Mouse (Mus musculus): ENCODE measurements at regions not wholly inside any gene's neighbourhood (a gene's known extent, or its start where the extent isn't known, plus 50 kb on each side); places are given as distances from the start of the nearest gene placed in this dataset.
A peak's percentile ranks its signal among the peaks of the same experiment; 100 is the strongest.

DNA sequence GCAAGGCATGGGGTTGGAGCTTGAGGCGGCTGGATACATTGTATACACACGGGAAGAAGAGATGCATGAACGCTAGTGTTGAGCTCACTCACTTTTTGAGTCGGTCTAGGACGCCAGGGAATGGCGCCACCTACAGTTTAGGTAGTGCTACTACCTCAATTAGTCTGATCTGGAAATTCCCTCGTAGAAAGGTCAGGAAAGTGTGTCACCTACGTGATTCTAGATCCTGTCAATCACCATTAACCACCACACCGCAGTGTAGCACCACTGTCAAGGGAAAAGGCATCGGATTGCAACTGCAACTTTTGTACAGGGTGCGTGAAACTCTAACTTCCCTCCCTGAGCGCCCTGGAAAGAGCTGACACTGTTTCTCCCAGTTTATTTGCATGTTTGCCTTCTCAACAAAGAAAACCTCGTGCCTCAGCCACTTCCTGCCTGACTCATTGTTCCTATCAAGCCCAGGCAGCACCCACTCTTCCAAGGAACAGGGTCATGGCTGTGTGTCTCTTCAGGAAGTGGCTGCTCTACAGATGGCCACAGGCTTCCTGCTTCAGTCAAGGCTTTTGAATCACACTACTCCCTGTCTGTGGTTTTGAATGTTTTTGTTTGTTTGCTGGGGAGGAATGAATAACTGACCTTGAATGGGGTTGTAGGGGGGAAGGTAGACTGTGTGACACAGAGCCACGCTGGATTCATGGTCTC lies 231.6 kb upstream of the Jmjd1c start:
- peak; percentile 99 for DNase-seq

- DNase-seq = peak; percentile 91
Observed at GRCm38 (mm10) chr10:66865010-66865582, 230.8 kb upstream of the Jmjd1c start.

DNA sequence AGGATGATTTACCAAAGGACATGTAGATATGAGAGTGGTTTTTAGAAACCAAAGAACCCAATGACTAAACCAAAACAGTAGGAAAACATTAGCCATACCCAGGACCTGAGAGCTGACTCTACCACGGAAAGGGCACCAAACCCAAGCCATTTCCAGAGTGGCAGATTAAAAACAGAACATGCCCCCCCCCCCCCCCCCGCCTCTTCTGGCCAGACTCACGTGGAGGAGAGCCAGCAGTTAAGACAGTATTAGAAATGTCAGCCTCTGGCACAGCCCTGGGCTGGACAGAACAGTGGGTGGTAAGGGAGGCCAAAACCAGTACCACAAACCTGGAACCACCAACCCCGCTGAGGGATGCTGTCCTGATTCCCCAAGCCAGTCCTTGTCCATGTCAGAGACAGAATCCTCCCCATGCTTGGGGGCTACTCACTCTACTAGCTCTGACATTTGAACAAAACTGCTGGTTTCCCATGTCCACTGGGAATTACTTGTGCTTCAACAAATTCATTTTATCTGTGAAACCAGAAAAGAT lies 224.7 kb upstream of the Jmjd1c start:
- peak; percentile 90 for DNase-seq

DNA sequence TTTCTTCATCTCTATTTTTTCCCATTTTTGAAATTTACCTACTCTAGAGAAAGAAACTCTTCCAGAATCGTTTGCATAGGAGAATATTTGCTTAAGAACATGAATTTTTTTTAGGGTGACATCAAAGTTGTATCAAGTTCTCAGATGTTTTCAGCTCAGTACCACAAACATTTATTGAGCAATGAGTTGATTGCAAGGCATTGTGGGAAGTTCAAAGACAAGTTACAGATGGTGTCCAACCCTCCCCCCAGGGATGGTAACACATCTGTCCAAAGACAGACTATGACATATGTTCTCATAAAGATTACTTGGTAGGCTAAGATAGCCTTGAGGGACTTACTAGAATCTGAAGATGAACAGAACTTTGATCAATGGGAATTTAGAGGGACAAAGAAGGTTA lies 224.3 kb upstream of the Jmjd1c start:
- DNase-seq = peak; percentile 91

DNA sequence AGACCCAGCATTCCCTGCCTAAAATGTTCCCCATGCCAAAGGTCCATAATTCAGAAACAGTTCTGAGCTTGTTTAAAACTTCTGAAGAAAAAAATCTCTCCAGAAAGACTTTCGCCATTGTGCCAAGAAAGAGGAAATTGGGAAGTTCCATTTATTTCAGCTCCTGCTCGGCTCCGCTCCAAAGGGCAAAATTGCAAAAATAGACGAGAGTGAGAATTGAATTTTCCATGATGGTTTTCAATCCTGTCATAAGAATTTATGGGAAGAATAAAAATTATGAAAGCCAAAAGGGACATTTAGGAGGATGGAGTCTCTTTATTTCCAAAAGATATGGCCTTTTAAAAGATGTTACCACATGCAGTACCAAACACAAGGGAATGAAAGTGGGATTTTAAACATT lies 222.5 kb upstream of the Jmjd1c start:
- peak; percentile 92 for DNase-seq

DNA sequence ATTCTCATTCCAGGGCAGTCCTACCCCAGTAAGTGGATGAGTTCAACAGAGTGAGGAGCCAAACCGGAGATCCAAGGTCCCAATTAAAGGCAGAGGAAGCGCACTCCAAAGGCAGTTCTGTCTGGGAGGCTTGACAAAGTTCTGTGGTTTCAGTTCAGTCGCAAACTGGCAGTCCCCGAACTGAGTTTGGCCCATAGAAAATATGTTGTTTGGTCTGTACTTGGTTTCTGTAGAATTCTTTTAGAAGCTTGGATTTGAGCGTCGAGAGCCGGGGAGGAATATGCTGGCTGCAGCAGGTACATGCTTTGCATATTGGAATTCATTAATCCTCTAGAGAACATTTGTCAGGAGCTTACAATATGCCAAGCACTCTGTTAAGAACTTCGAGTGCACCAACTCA lies 216.9 kb upstream of the Jmjd1c start:
- peak; percentile 91 for DNase-seq

DNA sequence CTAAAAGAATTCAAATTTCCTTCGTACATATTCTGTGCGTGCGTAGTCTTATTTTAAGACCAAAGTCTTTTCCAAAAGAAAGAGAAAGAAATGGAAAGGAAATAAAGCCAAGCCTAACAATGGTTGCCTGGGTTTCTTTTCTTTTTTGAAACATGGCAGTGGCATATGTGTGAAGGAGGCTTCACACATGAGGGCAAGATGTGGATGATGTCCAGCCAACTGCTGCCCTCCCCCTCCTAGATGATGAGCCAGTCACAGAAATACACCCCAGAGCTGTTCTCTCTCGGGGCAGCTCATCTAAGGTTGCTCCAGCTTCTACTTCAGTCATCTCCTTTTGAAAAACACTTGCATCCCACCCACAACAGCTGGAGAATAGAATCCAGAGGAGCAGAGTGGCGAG lies 213.1 kb upstream of the Jmjd1c start:
- DNase-seq = no peak

DNA sequence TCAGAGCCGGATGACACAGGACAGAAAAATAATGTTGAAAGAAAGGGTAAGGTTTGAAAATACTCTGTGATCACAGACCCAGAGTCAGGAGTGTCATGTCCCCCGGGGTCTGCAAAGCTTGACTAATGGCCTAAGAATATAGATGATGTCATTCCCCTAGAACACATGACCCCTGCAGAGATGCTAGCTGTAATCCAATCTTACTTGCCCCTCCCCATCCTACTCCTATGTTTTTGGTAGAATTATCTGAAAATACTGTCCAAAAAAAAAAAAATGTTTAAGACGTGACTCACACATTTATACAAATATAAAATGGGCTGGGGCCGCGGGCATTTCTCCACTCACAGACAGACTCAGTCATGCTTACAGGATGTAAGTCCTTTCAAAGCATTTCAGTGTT lies 210.3 kb upstream of the Jmjd1c start:
- no peak for DNase-seq

- no peak for DNase-seq
Observed at GRCm38 (mm10) chr10:66889786-66890555, 206.0 kb upstream of the Jmjd1c start.

GRCm38 (mm10) chr10:66891811-66892210 lies 204.1 kb upstream of the Jmjd1c start:
- DNase-seq = no peak

DNA sequence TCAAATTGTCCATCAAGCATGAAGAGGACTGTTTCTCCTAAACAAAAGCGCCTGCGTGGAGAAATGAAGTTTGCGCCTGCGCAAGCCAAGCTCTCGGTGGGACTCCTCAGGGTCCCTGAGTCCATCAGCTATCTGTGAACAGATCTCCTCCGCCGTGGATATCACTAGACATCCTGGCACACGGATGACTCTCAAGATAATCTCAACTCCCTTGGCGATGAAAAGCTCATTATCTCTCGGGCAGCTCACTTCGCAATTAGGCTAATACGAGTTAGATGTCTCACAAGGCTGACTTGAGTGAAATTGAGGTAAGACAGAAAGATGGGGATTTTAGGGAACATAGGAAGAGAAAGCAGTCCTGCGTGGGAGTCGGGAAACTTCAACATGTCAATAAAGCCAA lies 202.1 kb upstream of the Jmjd1c start:
- no peak for DNase-seq

GRCm38 (mm10) chr10:66896698-66897622 lies 199.0 kb upstream of the Jmjd1c start:
- no peak for DNase-seq

DNA sequence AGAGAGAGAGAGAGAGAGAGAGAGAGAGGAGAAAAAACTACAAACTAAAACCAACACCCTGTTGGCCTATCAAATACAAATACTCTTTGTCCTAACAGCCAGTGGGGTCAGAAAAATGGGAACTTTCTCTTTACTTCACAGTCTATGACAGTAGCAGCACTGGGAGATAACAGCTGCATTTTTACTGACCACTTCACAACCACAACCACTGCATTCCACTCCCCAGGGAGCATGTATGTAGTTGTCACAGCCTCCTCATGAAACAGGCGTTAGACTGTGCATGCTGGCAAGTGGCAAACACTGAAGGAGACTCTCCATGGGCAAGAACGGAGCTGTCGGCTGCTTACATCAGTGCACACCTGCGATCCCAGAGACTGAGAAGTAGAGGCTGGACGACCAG lies 196.2 kb upstream of the Jmjd1c start:
- no peak for DNase-seq

DNA sequence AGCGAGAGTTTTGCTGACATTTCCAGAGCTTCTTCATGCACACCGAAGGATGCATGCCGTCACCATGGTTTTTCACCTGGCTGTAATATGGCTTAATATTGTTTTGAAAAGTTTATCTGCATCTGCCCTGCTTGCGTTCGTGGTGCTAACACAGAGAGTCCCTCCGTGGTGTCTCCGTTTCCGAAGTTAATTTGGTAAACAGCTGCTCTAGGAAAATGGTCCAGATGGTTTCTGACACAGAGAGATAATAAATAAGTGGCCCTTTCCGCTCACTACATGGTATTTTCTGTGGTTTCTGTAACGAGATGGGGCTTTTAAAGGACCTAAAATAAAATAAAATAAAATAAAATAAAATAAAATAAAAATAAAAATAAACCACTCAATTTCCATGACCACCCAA lies 195.1 kb upstream of the Jmjd1c start:
- no peak for DNase-seq

DNA sequence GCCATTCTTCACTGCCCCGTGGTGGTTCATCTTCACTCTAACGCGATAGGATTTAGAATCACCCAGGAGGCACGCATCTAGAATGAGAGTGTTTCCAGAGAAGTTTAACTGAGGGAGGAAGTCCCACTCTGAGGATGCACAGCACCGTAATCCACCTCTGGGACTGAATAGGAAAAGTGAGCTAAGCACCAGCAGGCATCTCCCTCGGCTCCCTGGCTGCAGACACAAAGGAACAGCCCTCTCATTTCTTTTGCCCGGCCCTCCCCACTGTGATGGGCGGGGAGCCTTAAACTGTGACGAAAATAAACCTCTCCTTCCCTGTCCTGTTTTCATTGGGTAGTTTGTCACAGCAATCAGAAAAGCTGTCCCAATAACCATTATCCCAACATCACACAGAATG lies 194.1 kb upstream of the Jmjd1c start:
- no peak for DNase-seq

DNA sequence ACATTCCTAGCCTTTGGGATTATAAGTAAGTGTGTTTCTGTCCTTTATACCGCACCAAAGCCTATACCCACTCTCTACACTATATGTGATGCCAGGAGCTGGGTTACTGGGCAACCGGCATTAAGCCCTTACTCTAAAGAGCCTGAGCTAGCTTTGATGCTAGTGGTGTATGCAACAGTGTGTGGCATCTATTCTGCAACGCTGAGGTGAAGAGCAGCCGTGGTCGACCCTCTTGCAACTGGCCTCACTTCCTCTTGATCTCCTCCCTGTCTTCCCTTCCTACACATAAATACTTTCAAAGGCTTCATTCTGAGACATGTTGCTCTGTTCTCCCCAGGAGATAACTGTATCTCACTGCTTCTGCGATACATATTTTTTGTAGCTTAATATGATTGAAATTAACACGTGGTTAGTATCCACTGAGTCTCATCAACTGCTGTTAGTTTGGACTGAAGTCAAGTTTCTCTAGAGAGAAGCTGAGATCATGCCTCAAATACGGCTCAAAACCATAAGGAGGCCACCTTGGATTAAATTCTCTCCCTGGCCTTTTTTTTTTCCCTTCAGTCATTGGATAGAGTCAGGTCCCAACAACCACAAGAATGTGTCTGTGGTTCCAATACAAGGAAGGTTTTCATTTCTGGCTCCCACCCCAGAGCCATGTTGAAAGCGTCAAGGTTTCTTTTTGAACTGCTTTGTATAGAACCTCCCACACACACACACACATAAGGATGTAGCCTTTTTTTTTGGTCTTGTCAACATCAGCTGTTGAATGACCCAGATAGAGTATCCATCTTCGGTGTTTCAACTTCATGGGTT lies 191.2 kb upstream of the Jmjd1c start:
- no peak for DNase-seq

GRCm38 (mm10) chr10:66907842-66908241 lies 188.1 kb upstream of the Jmjd1c start:
- DNase-seq = no peak

GRCm38 (mm10) chr10:66909204-66909889 lies 186.6 kb upstream of the Jmjd1c start:
- no peak for DNase-seq

- DNase-seq = no peak
Observed at GRCm38 (mm10) chr10:66909905-66910681, 185.8 kb upstream of the Jmjd1c start.

DNA sequence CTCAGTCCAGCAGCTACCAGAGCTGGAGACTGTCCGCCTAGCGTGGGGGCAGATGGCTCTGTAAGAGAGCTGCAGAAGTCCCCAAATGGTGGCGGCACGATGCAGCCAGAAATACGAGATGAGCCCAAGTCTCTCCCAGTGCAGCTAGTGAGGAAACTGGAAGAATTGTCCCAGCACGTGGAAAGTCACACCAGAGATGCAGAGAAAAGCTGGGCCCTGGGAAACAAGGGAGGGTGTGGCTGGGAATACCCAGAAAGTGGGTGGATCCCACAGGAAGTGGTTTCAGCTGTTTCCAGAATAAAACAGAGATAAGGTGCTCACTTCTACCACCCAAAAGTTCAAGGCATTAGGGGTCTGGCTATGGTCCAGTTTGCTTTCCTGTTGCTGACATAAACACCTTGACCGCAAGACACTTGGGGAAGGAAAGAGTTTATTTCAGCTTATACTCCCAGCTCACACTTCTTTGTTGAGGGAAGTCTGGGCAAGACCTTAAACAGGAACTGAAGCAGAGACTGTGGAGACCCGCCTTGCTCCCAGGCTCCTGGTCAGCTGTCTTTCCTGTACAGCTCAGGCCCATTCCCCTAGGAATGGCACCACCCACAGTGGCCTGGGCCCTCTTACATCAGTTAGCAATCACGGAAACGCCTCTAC lies 184.5 kb upstream of the Jmjd1c start:
- DNase-seq = peak; percentile 99

All from heart, adult 11 months (tissue).